Mouse (Mus musculus) erythroblast, adult 5-6 weeks (primary cell): ENCODE data around the gene Mx1. TPM values are rescaled to one million over a fixed set of nuclear protein-coding genes. Genes with fewer than 3 reads are reported as not detected.

ENCODE experiments used
- total RNA-seq, 2 experiments: library from RNA; stranded (forward) in 1 of 2; stranded (reverse) in 1 of 2; fragments of 150-400 nt in 1 of 2; fragments of 200-764, 138-1000 nt in 1 of 2; gene quantifications; 2 replicates each; pipeline versions ENCODE4 v1.2.3 to v1.2.4; 2015 to 2017; ENCODE audit warnings: low replicate concordance in 2 of 2

The Mx1 gene
- total RNA-seq, 2 experiments from 2014 or later = 2.1 to 8.5 TPM

Other genes starting within 250 kb of the Mx1 start
- gene Bace2, start 106.2 kb downstream of the Mx1 start, total RNA-seq (2015; ENCODE audit: low replicate concordance) = not detected in 2 replicates
- not detected in 2 replicates for gene Bace2, start 106.2 kb downstream of the Mx1 start, total RNA-seq (2017; ENCODE audit: low replicate concordance)
- gene Fam3b, start 51.9 kb upstream of the Mx1 start, total RNA-seq (2015; ENCODE audit: low replicate concordance) = not detected in 2 replicates
- gene Fam3b, start 51.9 kb upstream of the Mx1 start, total RNA-seq (2017; ENCODE audit: low replicate concordance) = not detected in 2 replicates
- not detected in 2 replicates for gene Tmprss2, start 148.3 kb upstream of the Mx1 start, total RNA-seq (2015; ENCODE audit: low replicate concordance)
- gene Tmprss2, start 148.3 kb upstream of the Mx1 start, total RNA-seq (2017; ENCODE audit: low replicate concordance) = not detected in 2 replicates